Mouse (Mus musculus) embryonic facial prominence, embryonic 13.5 days (tissue): ENCODE results near the gene Ext2. TPM values are rescaled to one million over a fixed set of nuclear protein-coding genes. Genes with fewer than 3 reads are reported as not detected.

Source experiments
- ATAC-seq: fragments of 200-750 bp; cut with Nextera tagmentation; 2 replicates; pipeline ENCODE4 v1.8.0; 2017; ENCODE audit warnings: low read depth; ENCODE audit not compliant: insufficient number of reproducible peaks, insufficient read depth, low FRiP score, low TSS enrichment
- H3K27ac ChIP-seq: fragments of 300-500 bp; sonication (generic); 2 replicates; pipeline ENCODE4 v1.5.1; 2015; ENCODE audit warnings: moderate library complexity, mild to moderate bottlenecking, inconsistent platforms
- H3K27me3 ChIP-seq: fragments of 300-500 bp; sonication (generic); 2 replicates; pipeline ENCODE4 v1.6.1; 2015; ENCODE audit warnings: mild to moderate bottlenecking, inconsistent platforms
- H3K36me3 ChIP-seq: fragments of 300-500 bp; sonication (generic); 2 replicates; pipeline ENCODE4 v1.6.1; 2015; ENCODE audit warnings: mild to moderate bottlenecking, inconsistent platforms
- H3K4me1 ChIP-seq: fragments of 300-500 bp; sonication (generic); 2 replicates; pipeline ENCODE4 v1.6.1; 2015; ENCODE audit warnings: inconsistent platforms
- H3K4me2 ChIP-seq: fragments of 300-500 bp; sonication (generic); 2 replicates; pipeline ENCODE4 v1.6.1; 2015; ENCODE audit warnings: moderate library complexity, mild to moderate bottlenecking, inconsistent platforms
- H3K4me3 ChIP-seq: fragments of 300-500 bp; sonication (generic); 2 replicates; pipeline ENCODE4 v1.5.1; 2015; ENCODE audit warnings: mild to moderate bottlenecking, inconsistent platforms
- H3K9ac ChIP-seq: fragments of 300-500 bp; sonication (generic); 2 replicates; pipeline ENCODE4 v1.6.1; 2015; ENCODE audit warnings: mild to moderate bottlenecking, inconsistent platforms
- H3K9me3 ChIP-seq: fragments of 300-500 bp; sonication (generic); 2 replicates; pipeline ENCODE4 v1.6.1; 2016; ENCODE audit warnings: inconsistent platforms
- WGBS: fragments of 180-500 bp; shearing (Covaris S2); methylation state at CpG from one replicate; pipeline ENCODE4 v1.1.7; 2015; ENCODE audit warnings: mixed read lengths; 5-methylcytosine and 5-hydroxymethylcytosine counted together
- polyA plus RNA-seq: library from polyadenylated mRNA; unstranded; fragments of >200 nt; fragmentation: Nextera tagmentation; extraction: Ambion mirVana; gene quantifications from 2 replicates; pipeline ENCODE4 v1.2.1, GENCODE M21; 2015

The Ext2 gene
- polyA plus RNA-seq, 1 experiment from 2014 or later, result 103 TPM

- H3K4me3 ChIP-seq, result peak overlapping the region; percentile 94
- peaks cover 12% of the 10 kb centered on the region; the same call in 1 of the 2 replicates for H3K36me3 ChIP-seq
- no peak for ATAC-seq
- H3K9ac ChIP-seq, result peak overlapping the region; percentile 100
- 13% methylated on average over 6 of the region's 6 CpGs for WGBS
- H3K4me2 ChIP-seq, result peak overlapping the region; percentile 77
- H3K9me3 ChIP-seq, result no peaks in the 10 kb centered on the region
- peaks cover 47% of the 10 kb centered on the region for H3K27me3 ChIP-seq
- peaks cover 54% of the 10 kb centered on the region for H3K4me1 ChIP-seq
- peak overlapping the region; percentile 100 for H3K27ac ChIP-seq
These were observed 177.6 kb downstream of the Ext2 start for GRCm38 (mm10) chr2:93644731-93645130.

- Histone ChIP-seq H3K9ac (peak overlapping the region; percentile 100), H3K27ac (peak overlapping the region; percentile 100)
- WGBS, result 10% methylated on average over 4 of the region's 4 CpGs
These were observed 178.1 kb downstream of the Ext2 start for GRCm38 (mm10) chr2:93644234-93644633.

GRCm38 (mm10) chr2:93643403-93643780, 179.0 kb downstream of the Ext2 start:
- no peak for ATAC-seq
- H3K36me3 ChIP-seq, result peaks cover 12% of the 10 kb centered on the region; the same call in 1 of the 2 replicates
- peak overlapping the region; percentile 100 for H3K27ac ChIP-seq
- under 1% methylated on average over 28 of the region's 28 CpGs for WGBS
- peak overlapping the region; percentile 100 for H3K9ac ChIP-seq
- H3K4me2 ChIP-seq, result peak overlapping the region; percentile 77
- peaks cover 46% of the 10 kb centered on the region for H3K27me3 ChIP-seq
- peaks cover 46% of the 10 kb centered on the region for H3K4me1 ChIP-seq
- no peaks in the 10 kb centered on the region for H3K9me3 ChIP-seq
- peak overlapping the region; percentile 94 for H3K4me3 ChIP-seq

More at GRCm38 (mm10) chr2:93644234-93644633, 178.1 kb downstream of the Ext2 start:
- Histone ChIP-seq H3K4me3 (peak overlapping the region; percentile 94), H3K9me3 (no peaks in the 10 kb centered on the region), H3K27me3 (peaks cover 47% of the 10 kb centered on the region), H3K36me3 (peaks cover 12% of the 10 kb centered on the region; the same call in 1 of the 2 replicates), H3K4me2 (peak overlapping the region; percentile 77), H3K4me1 (peaks cover 54% of the 10 kb centered on the region)
- no peak for ATAC-seq

GRCm38 (mm10) chr2:93634609-93635008, 187.8 kb downstream of the Ext2 start:
- Histone ChIP-seq H3K36me3 (no peaks in the 10 kb centered on the region), H3K4me1 (peaks cover 34% of the 10 kb centered on the region), H3K27ac (no peak overlapping the region), H3K4me3 (no peak overlapping the region), H3K27me3 (peaks cover 19% of the 10 kb centered on the region), H3K9ac (no peak overlapping the region), H3K9me3 (no peaks in the 10 kb centered on the region), H3K4me2 (no peak overlapping the region)
- no peak for ATAC-seq
- 82% methylated on average over 4 of the region's 4 CpGs for WGBS

- no peak overlapping the region for H3K9ac ChIP-seq
- H3K4me2 ChIP-seq, result no peak overlapping the region
- H3K4me1 ChIP-seq, result peaks cover 33% of the 10 kb centered on the region
- H3K27ac ChIP-seq, result no peak overlapping the region
- no peaks in the 10 kb centered on the region for H3K27me3 ChIP-seq
- no peak overlapping the region for H3K4me3 ChIP-seq
- 47% methylated on average over 13 of the region's 13 CpGs for WGBS
- no peak for ATAC-seq
- no peaks in the 10 kb centered on the region for H3K9me3 ChIP-seq
- H3K36me3 ChIP-seq, result no peaks in the 10 kb centered on the region
These were observed 197.5 kb downstream of the Ext2 start for GRCm38 (mm10) chr2:93624665-93625408.

GRCm38 (mm10) chr2:93619208-93619849, 203.0 kb downstream of the Ext2 start:
- WGBS, result 35% methylated on average over 5 of the region's 5 CpGs
- H3K27ac ChIP-seq, result peak overlapping the region; percentile 74
- ATAC-seq, result 0 out of 2 replicates have a peak, but pooled peaks have one; percentile 10

GRCm38 (mm10) chr2:93618447-93619199, 203.7 kb downstream of the Ext2 start:
- peak; percentile 56; the same call in 1 of the 2 replicates for ATAC-seq
- Histone ChIP-seq H3K27ac (peak overlapping the region; percentile 74), H3K9me3 (no peaks in the 10 kb centered on the region), H3K4me1 (peaks cover 67% of the 10 kb centered on the region), H3K36me3 (no peaks in the 10 kb centered on the region), H3K4me2 (peak overlapping the region; percentile 55), H3K9ac (0 out of 2 replicates have a peak overlapping the region, but pooled peaks have one; percentile 54), H3K27me3 (no peaks in the 10 kb centered on the region), H3K4me3 (peak overlapping the region; percentile 23)
- 11% methylated on average over 19 of the region's 19 CpGs for WGBS

More at GRCm38 (mm10) chr2:93619208-93619849, 203.0 kb downstream of the Ext2 start:
- peak overlapping the region; percentile 55 for H3K4me2 ChIP-seq
- no peaks in the 10 kb centered on the region for H3K27me3 ChIP-seq
- H3K4me3 ChIP-seq, result no peak overlapping the region
- no peaks in the 10 kb centered on the region for H3K36me3 ChIP-seq
- H3K9me3 ChIP-seq, result no peaks in the 10 kb centered on the region
- peaks cover 60% of the 10 kb centered on the region for H3K4me1 ChIP-seq
- H3K9ac ChIP-seq, result peak overlapping the region; percentile 54

- ATAC-seq, result no peak
These were observed 206.3 kb downstream of the Ext2 start for GRCm38 (mm10) chr2:93615845-93616689.

GRCm38 (mm10) chr2:93613020-93613419, 209.3 kb downstream of the Ext2 start:
- peaks cover 80% of the 10 kb centered on the region for H3K4me1 ChIP-seq
- WGBS, result 79% methylated on average over 7 of the region's 7 CpGs
- no peaks in the 10 kb centered on the region for H3K27me3 ChIP-seq
- H3K4me3 ChIP-seq, result no peak overlapping the region
- H3K4me2 ChIP-seq, result no peak overlapping the region
- ATAC-seq, result no peak
- H3K9ac ChIP-seq, result no peak overlapping the region
- no peak overlapping the region for H3K27ac ChIP-seq
- no peaks in the 10 kb centered on the region for H3K36me3 ChIP-seq
- H3K9me3 ChIP-seq, result no peaks in the 10 kb centered on the region

More at GRCm38 (mm10) chr2:93615845-93616689, 206.3 kb downstream of the Ext2 start:
- H3K27me3 ChIP-seq, result no peaks in the 10 kb centered on the region
- H3K4me2 ChIP-seq, result peak overlapping the region; percentile 55
- peak overlapping the region; percentile 27 for H3K4me3 ChIP-seq
- H3K9ac ChIP-seq, result peak overlapping the region; percentile 60
- peak overlapping the region; percentile 78 for H3K27ac ChIP-seq
- peaks cover 80% of the 10 kb centered on the region for H3K4me1 ChIP-seq
- WGBS, result 33% methylated on average over 27 of the region's 27 CpGs
- no peaks in the 10 kb centered on the region for H3K36me3 ChIP-seq
- no peaks in the 10 kb centered on the region for H3K9me3 ChIP-seq
